Mouse (Mus musculus) MEL (cell line): ENCODE data around the gene Gdf3.

Source experiments
- CHD2 ChIP-seq: IDR thresholded peaks from 2 replicates; pipeline ENCODE4 v1.6.1; 2011; ENCODE audit warnings: low read length, improper control_type of control experiment
- CTCF ChIP-seq, 3 experiments: IDR thresholded peaks in 2 of 3; conservative IDR thresholded peaks in 1 of 3; 2 replicates each; pipeline ENCODE4 v1.5.1; 2011 to 2012; ENCODE audit warnings: low read length in 3 of 3, low read depth in 2 of 3, mild to moderate bottlenecking in 2 of 3, improper control_type of control experiment in 1 of 3, inconsistent platforms in 1 of 3, mixed read lengths in 1 of 3, moderate library complexity in 1 of 3; ENCODE audit not compliant: control insufficient read depth in 1 of 3, insufficient read depth in 1 of 3, poor library complexity in 1 of 3, severe bottlenecking in 1 of 3
- GABPA ChIP-seq: IDR thresholded peaks from 2 replicates; pipeline ENCODE4 v1.6.1; 2012; ENCODE audit warnings: low read depth, mild to moderate bottlenecking, inconsistent platforms, low read length, improper control_type of control experiment, moderate library complexity
- HCFC1 ChIP-seq: IDR thresholded peaks from 2 replicates; pipeline ENCODE4 v1.6.1; 2012; ENCODE audit warnings: low read depth, mild to moderate bottlenecking, inconsistent platforms, low read length, improper control_type of control experiment, moderate library complexity
- MAFK ChIP-seq: IDR thresholded peaks from 2 replicates; pipeline ENCODE4 v1.6.1; 2011; ENCODE audit warnings: low read depth, mild to moderate bottlenecking, low read length, improper control_type of control experiment, borderline replicate concordance
- MEF2A ChIP-seq: IDR thresholded peaks from 2 replicates; pipeline ENCODE4 v1.6.1; 2014; ENCODE audit warnings: low read depth, mild to moderate bottlenecking, inconsistent platforms, low read length, improper control_type of control experiment; ENCODE audit not compliant: poor library complexity, insufficient replicate concordance, severe bottlenecking; ENCODE audit errors: extremely low read depth
- NELFE ChIP-seq: IDR thresholded peaks from 2 replicates; pipeline ENCODE4 v1.6.1; 2011; ENCODE audit warnings: low read depth, low read length, improper control_type of control experiment
- POLR2A ChIP-seq, 2 experiments: IDR thresholded peaks; 2 replicates each; pipeline ENCODE4 v1.6.1; 2011 to 2012; ENCODE audit warnings: low read length in 2 of 2, mild to moderate bottlenecking in 2 of 2, control low read depth in 1 of 2, improper control_type of control experiment in 1 of 2, low read depth in 1 of 2, moderate library complexity in 1 of 2; ENCODE audit not compliant: control insufficient read depth in 1 of 2, insufficient read depth in 1 of 2, poor library complexity in 1 of 2
- TAL1 ChIP-seq: IDR thresholded peaks from 2 replicates; pipeline ENCODE4 v1.6.1; 2012; ENCODE audit warnings: mild to moderate bottlenecking, inconsistent platforms, low read length, moderate library complexity, mixed read lengths
- TCF12 ChIP-seq: IDR thresholded peaks from 2 replicates; pipeline ENCODE4 v1.6.1; 2014; ENCODE audit warnings: low read depth, mild to moderate bottlenecking, inconsistent platforms, low read length, improper control_type of control experiment, moderate library complexity
- UBTF ChIP-seq: IDR thresholded peaks from 2 replicates; pipeline ENCODE4 v1.6.1; 2012; ENCODE audit warnings: low read depth, mild to moderate bottlenecking, inconsistent platforms, low read length, improper control_type of control experiment, moderate library complexity, borderline replicate concordance; ENCODE audit not compliant: insufficient read depth
- ZNF384 ChIP-seq: IDR thresholded peaks from 2 replicates; pipeline ENCODE4 v1.6.1; 2012; ENCODE audit warnings: low read depth, mild to moderate bottlenecking, inconsistent platforms, low read length, improper control_type of control experiment

- TF ChIP-seq CTCF (IDR thresholded peaks at IDR 0.05 in 2 of 3, conservative IDR thresholded peaks at IDR 0.05 in 1 of 3; ENCODE audit: control insufficient read depth in 1 of 3, insufficient read depth in 1 of 3, low read depth in 2 of 3, low read length in 3 of 3, poor library complexity in 1 of 3, severe bottlenecking in 1 of 3) (no peak), HCFC1 (no peak), GABPA (no peak), POLR2A (IDR thresholded peaks at IDR 0.05; ENCODE audit: control insufficient read depth in 1 of 2, insufficient read depth in 1 of 2, low read depth in 1 of 2, low read length in 2 of 2, poor library complexity in 1 of 2) (no peak), MAFK (no peak), TCF12 (no peak), NELFE (no peak), TAL1 (no peak), ZNF384 (no peak), MEF2A (no peak), UBTF (no peak), CHD2 (no peak)
These were observed 10.7 kb downstream of the Gdf3 start for GRCm38 (mm10) chr6:122599054-122599737.
